Mouse (Mus musculus) layer of hippocampus, adult 9-11 months (tissue): ENCODE results near the gene Btn2a2.
A peak's percentile ranks its signal among the peaks of the same experiment; 100 is the strongest.

ENCODE experiments used
- DNase-seq: peaks from one replicate; pipeline ENCODE4 v3.0.0; 2022

Btn2a2 gene

DNA sequence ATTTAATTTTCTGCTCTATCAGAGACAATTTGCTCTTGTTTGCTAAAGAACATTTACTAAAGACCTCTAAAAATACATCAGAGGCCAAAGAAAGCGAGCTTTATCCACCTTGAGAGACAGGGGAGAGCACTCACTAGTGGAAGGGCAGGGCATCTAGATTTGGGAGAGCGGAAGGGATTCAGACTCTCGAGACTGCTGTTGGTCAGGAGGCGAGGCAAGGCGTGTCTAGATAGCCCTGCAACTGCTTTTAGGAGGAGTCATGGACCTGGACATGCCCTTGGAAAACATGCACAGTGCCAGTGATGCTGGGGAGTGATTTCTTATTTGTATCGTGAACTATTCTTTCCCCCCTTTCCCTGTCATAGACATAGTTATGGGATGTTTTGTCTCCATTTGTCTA is 6.9 kb upstream of the Btn2a2 start:
- no peak for DNase-seq

GRCm38 (mm10) chr13:23491990-23492389 is 3.3 kb upstream of the Btn2a2 start:
- DNase-seq = no peak

DNA sequence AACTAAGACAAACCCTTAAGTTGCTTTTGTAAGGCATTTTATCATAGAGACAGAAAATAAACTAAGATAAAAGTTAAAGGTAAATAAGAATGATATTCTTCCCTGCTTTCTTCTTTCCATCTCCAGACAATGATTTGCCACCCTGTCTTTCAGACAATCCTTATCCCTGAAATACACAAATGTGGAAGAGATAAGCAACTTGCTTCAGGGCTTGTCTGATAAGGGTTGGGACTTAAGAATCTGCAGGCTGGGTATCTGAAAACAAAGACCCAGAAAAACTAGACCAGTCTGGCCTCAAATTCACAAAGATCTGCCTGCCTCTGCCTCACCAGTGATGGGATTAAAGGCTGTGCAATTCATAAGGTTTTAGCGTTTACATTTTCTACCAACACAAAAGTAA is 2.6 kb upstream of the Btn2a2 start:
- no peak for DNase-seq

DNA sequence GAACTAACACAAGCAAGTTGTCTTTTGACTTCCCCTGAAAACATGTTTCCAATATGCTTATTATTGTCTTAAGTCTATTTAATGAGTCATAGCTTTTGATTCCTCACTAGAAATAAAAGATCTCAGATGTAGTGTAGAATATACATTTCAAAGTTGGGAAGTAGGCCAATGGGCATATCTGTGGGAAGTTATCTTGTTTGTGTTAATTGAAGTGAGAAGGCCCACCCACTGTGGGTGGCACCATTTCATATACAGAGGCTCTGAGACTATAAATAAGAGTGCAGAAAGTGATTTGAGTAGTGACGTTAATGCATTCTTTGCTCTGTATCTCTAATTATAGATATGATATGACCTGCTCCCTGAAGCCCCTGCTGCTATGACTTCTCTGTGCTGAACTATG is 2.2 kb upstream of the Btn2a2 start:
- DNase-seq = no peak

GRCm38 (mm10) chr13:23485271-23485670 is 3.4 kb downstream of the Btn2a2 start:
- no peak for DNase-seq

DNA sequence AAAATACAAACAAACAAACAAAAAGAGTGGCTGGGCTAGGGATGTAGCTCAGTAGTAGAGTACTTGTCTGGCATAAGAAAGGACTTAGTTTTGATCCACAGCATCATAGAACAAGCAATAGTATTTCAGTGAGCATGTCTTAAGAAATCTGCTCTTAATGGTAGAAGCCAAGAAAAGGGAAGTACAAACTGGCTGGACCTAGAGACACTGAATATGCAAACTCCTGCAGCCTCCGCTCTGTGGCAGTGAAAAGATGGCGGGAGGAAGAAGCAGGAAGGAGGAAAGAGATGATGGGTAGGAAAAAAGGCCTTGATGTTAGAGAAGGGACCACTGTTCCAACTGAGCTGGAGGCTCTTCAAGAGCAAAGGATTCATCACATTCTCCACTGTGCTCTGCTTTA is 5.5 kb downstream of the Btn2a2 start:
- DNase-seq = no peak

- DNase-seq = no peak
Observed at GRCm38 (mm10) chr13:23475658-23476057, 13.0 kb downstream of the Btn2a2 start.

DNA sequence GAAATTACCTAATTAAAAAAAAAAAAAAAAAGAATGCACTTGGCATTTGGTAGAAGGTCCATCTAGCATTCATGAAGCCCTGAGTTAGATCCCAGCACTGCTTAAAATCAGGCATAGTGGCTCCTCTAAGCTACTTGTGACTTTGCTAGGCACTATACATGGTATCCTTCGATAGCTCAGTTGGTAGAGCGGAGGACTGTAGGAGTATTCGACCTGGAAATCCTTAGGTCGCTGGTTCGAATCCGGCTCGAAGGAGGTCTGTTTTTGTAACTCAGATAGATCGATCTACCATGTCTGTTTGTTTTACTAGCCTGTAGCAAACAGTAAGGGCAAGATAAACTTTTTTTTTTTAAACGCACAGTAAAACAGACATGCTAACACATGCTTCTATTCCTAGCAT is 21.7 kb downstream of the Btn2a2 start:
- DNase-seq = peak; percentile 42

GRCm38 (mm10) chr13:23466306-23466705 is 22.4 kb downstream of the Btn2a2 start:
- DNase-seq = no peak

DNA sequence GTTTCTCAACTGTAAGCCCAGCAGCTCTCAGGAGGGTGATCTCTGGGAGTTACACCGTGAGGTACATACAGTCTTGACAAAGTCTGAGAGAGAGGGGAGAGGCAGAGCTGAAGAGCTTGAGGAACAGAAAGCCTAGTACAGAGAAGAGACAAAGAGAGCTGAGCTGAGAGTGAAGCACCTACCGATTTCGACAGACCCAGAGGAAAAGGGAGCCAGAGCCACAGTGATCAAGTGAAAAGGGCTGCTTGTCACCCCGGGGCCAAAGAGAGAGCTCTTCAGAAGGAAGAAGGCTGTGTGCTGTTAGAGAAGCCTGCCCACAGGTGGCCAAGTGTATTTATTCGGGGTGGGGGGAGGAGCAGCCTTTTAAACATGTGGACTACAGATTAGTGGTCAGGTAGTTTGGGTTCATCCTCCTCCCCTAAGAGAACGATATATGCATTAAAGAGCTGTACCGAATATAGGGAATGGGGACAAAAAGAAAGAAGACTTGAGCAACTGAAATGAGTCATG is 23.0 kb downstream of the Btn2a2 start, which contains the start of gene Btn1a1:
Btn1a1 (minus strand) TSS at position 302 of the 510 bp plus-strand sequence.
- no peak for DNase-seq

GRCm38 (mm10) chr13:23464841-23465366 is 23.8 kb downstream of the Btn2a2 start:
- DNase-seq = no peak

- no peak for DNase-seq
Observed at GRCm38 (mm10) chr13:23464224-23464637, 24.4 kb downstream of the Btn2a2 start.

GRCm38 (mm10) chr13:23463381-23464223 is 25.1 kb downstream of the Btn2a2 start:
- DNase-seq = peak; percentile 62

DNA sequence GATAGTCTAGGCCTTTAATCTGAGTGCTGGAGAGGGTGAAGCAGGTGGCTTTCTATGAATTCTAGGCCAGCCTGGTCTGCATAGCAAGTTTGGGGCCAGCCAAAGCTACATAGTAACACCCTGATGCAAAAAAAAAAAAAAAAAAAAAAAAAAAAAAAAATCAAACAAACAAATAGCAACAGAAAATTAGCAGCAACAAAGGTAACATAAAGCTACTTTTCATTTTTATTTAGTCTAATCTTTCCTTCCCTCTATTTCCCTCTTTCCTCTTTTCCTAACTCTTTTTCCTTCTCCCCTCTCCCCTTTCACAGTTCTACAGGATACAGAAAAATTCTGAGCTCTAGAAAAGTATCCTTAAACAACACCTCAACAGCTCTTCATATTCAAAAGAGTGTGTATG is 26.0 kb downstream of the Btn2a2 start:
- DNase-seq = no peak

DNA sequence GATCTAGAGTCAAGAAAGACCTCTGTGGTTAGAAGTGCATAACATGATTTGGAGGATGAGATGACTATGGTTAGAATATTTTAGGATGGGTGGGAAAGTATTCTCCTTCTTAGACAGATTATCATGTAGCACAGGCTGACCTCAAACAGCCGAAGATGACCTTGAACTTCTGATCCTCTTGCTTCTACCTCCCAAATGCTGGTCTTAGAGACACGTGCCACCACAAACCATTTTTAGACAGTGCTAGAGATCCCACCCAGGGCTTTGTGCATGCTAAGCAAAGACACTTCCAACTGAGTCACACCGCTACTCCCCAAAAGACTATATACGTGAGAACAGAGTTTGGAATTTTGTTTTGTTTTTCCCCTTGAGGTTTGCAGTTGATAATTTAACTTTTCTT is 26.6 kb downstream of the Btn2a2 start:
- no peak for DNase-seq

GRCm38 (mm10) chr13:23459264-23459846 is 29.3 kb downstream of the Btn2a2 start:
- no peak for DNase-seq

DNA sequence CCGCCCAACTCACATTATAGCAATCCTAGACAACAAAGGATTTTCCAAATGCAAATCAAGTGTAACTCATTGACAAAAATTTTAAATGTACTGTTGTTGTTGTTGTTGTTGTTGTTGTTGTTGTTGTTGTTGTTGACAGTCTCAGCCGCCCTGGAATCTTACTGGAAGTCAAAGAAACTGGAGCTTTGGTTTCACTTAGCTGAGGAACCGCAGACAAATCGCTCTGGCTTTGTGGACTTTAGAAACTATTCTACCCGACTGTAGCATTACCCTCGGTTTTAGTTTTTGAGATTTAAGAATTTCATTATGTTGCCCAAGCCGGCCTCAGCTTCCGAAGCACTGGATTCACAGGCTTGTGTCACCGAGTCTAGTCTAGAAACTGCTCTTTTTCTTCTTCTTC is 34.7 kb downstream of the Btn2a2 start:
- DNase-seq = no peak

- peak; percentile 60 for DNase-seq
Observed at GRCm38 (mm10) chr13:23453362-23453862, 35.2 kb downstream of the Btn2a2 start.

DNA sequence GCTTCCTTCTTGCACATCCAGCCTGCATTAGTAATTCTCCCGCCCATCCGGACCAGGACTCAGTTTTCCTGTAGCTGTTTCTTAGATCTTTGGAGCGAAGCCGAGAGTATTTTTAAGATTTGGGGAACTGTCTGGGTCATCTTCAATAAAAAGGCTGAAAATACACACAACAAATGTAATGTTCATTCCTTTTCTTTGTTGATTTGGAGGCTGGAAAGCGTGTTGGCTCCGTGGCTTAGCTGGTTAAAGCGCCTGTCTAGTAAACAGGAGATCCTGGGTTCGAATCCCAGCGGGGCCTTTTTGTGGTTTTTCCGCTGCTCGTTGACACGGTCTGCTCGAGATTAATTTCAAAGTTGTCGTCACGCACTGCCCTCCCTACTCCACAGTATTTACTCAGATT is 38.3 kb downstream of the Btn2a2 start:
- DNase-seq = peak; percentile 76

DNA sequence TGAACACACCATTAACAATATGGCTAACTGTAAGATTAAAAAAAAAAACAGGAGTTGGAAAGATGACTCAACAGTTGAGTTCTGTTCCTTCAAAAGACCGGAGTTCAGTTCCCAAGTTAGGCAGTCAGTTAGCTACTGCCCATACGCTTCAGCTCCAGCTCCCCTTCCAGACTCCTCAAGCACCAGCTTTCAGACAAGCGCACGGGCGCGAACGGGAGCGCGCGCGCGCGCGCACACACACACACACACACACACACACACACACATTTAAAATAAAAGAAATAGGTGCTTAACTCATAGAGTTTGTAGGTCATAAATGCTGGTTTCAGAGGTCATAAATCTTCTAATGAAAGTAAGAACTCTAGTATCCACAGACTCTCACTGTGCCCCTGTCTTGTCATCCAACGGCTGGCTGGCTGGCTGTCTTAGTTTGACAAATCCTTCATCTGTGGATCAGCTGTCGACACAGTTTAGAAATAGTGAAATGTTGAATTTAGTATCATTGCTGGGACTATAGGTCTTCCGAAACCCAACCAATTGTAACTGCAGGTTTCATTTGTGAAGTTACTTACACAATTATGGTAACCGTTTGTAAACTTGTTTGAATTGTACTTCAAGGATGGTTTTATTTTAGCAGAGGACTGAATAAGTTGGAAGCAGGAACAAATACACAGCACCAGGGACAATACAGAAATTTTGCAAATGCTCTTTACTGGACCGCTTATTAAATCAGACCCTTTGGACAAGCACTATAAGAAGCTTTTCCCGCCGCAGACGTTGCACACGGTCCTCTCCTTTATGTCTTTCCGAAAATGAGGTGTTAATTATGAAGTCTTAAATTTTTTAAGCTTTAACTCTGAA is 39.2 kb downstream of the Btn2a2 start:
- DNase-seq = peak; percentile 45

GRCm38 (mm10) chr13:23448758-23449157 is 39.9 kb downstream of the Btn2a2 start:
- DNase-seq = no peak

GRCm38 (mm10) chr13:23446498-23446952 is 42.1 kb downstream of the Btn2a2 start:
- peak; percentile 76 for DNase-seq
